Mouse (Mus musculus) limb, embryonic 14.5 days (tissue): ENCODE results near the gene Mars. TPM values are rescaled to one million over a fixed set of nuclear protein-coding genes. Genes with fewer than 3 reads are reported as not detected.

ENCODE experiments used
- ATAC-seq: fragments of 200-750 bp; cut with Nextera tagmentation; 2 replicates; pipeline ENCODE4 v1.8.0; 2017; ENCODE audit warnings: low read depth, moderate number of reproducible peaks, moderate TSS enrichment; ENCODE audit not compliant: low FRiP score
- DNase-seq: peaks from one replicate; pipeline ENCODE4 v3.0.0-alpha.2; 2015; ENCODE audit warnings: low spot score
- H3K27ac ChIP-seq: fragments of 300-500 bp; sonication (generic); replicated peaks from 2 replicates; pipeline ENCODE4 v1.5.1; 2014; ENCODE audit warnings: low read depth, mild to moderate bottlenecking, low read length, moderate library complexity, mixed read lengths
- H3K27me3 ChIP-seq: fragments of 300-500 bp; sonication (generic); 2 replicates; pipeline ENCODE4 v1.6.1; 2014; ENCODE audit warnings: low read length, mixed read lengths; ENCODE audit not compliant: control insufficient read depth, insufficient read depth
- H3K36me3 ChIP-seq: fragments of 300-500 bp; sonication (generic); 2 replicates; pipeline ENCODE4 v1.6.1; 2014; ENCODE audit warnings: mild to moderate bottlenecking, low read length, moderate library complexity, mixed read lengths; ENCODE audit not compliant: control insufficient read depth, insufficient read depth
- H3K4me1 ChIP-seq: fragments of 300-500 bp; sonication (generic); 2 replicates; pipeline ENCODE4 v1.6.1; 2014; ENCODE audit warnings: antibody characterized with exemption, low read length, mixed read lengths; ENCODE audit not compliant: control insufficient read depth, insufficient read depth
- H3K4me2 ChIP-seq: fragments of 300-500 bp; sonication (generic); replicated peaks from 2 replicates; pipeline ENCODE4 v1.6.1; 2014; ENCODE audit warnings: low read depth, mild to moderate bottlenecking, low read length, moderate library complexity; ENCODE audit not compliant: severe bottlenecking
- H3K4me3 ChIP-seq: fragments of 300-500 bp; sonication (generic); replicated peaks from 2 replicates; pipeline ENCODE4 v1.5.1; 2014; ENCODE audit warnings: low read length
- H3K9ac ChIP-seq: fragments of 300-500 bp; sonication (generic); 2 replicates; pipeline ENCODE4 v1.6.1; 2014; ENCODE audit warnings: mild to moderate bottlenecking, low read depth, low read length, moderate library complexity; ENCODE audit not compliant: severe bottlenecking
- H3K9me3 ChIP-seq: fragments of 300-500 bp; sonication (generic); 2 replicates; pipeline ENCODE4 v1.6.1; 2016; ENCODE audit warnings: low read length; ENCODE audit not compliant: control insufficient read depth
- POLR2A ChIP-seq: fragments of 200-500 bp; IDR thresholded peaks from 2 replicates; pipeline ENCODE4 v1.8.0; 2012; ENCODE audit warnings: inconsistent platforms, mild to moderate bottlenecking, moderate library complexity, borderline replicate concordance; ENCODE audit not compliant: insufficient read depth, insufficient read length; ENCODE audit errors: extremely low read depth
- WGBS: fragments of 180-500 bp; shearing (Covaris S2); extraction: QIAGEN DNeasy Blood & Tissue Kit; methylation state at CpG from one replicate; pipeline ENCODE4 v1.1.7; 2014; 5-methylcytosine and 5-hydroxymethylcytosine counted together
- polyA plus RNA-seq, 2 experiments: library from polyadenylated mRNA; depleted of rRNA in 1 of 2; stranded (reverse) in 1 of 2; unstranded in 1 of 2; fragments of >200 nt; fragmentation: Nextera tagmentation in 1 of 2; extraction: Ambion mirVana in 1 of 2; gene quantifications; 2 replicates each; pipeline versions ENCODE4 v1.2.1 to v1.2.3; 2012 to 2014

The Mars gene
- polyA plus RNA-seq, 2 experiments, result 79.8 to 114 TPM

GRCm38 (mm10) chr10:127327461-127328145 is 16.0 kb upstream of the Mars start:
- DNase-seq (no peak), ATAC-seq (no peak)
- H3K9me3 ChIP-seq, result no peaks in the 10 kb centered on the region
- TF ChIP-seq POLR2A, result no peak
- H3K27me3 ChIP-seq, result peaks cover 23% of the 10 kb centered on the region
- H3K9ac ChIP-seq, result no peak overlapping the region
- H3K4me1 ChIP-seq, result peaks cover 8% of the 10 kb centered on the region; the same call in 1 of the 2 replicates
- H3K4me2 ChIP-seq, result 0 out of 2 replicates have a peak overlapping the region, but pooled peaks have one; percentile 96
- H3K4me3 ChIP-seq, result peak overlapping the region; percentile 52; the same call in 1 of the 2 replicates
- WGBS, result 60% methylated on average over 18 of the region's 18 CpGs
- peaks cover 29% of the 10 kb centered on the region for H3K36me3 ChIP-seq
- H3K27ac ChIP-seq, result no peak overlapping the region

- Histone ChIP-seq H3K4me2 (peak overlapping the region; percentile 96), H3K36me3 (peaks cover 22% of the 10 kb centered on the region), H3K4me3 (peak overlapping the region; percentile 52), H3K9me3 (no peaks in the 10 kb centered on the region), H3K27me3 (peaks cover 23% of the 10 kb centered on the region), H3K9ac (peak overlapping the region; percentile 67), H3K4me1 (peaks cover 8% of the 10 kb centered on the region; the same call in 1 of the 2 replicates), H3K27ac (no peak overlapping the region)
- ATAC-seq, result no peak
- WGBS, result 6% methylated on average over 29 of the region's 29 CpGs
- no peak for DNase-seq
- TF ChIP-seq POLR2A, result no peak
Measured at GRCm38 (mm10) chr10:127326828-127327227, 15.2 kb upstream of the Mars start.

- peak overlapping the region; percentile 67 for H3K9ac ChIP-seq
- H3K27me3 ChIP-seq, result peaks cover 23% of the 10 kb centered on the region
- peak overlapping the region; percentile 96 for H3K4me2 ChIP-seq
- ATAC-seq, result 0 out of 2 replicates have a peak, but pooled peaks have one; percentile 14
- under 1% methylated on average over 48 of the region's 54 CpGs for WGBS
- H3K4me1 ChIP-seq, result peaks cover 8% of the 10 kb centered on the region; the same call in 1 of the 2 replicates
- H3K36me3 ChIP-seq, result peaks cover 16% of the 10 kb centered on the region
- no peak for DNase-seq
- no peaks in the 10 kb centered on the region for H3K9me3 ChIP-seq
- TF ChIP-seq POLR2A, result no peak
- H3K4me3 ChIP-seq, result peak overlapping the region; percentile 52
- H3K27ac ChIP-seq, result no peak overlapping the region
Measured at GRCm38 (mm10) chr10:127326017-127326801, 14.6 kb upstream of the Mars start.

GRCm38 (mm10) chr10:127325454-127326016 is 13.9 kb upstream of the Mars start:
- H3K4me1 ChIP-seq, result peaks cover 8% of the 10 kb centered on the region; the same call in 1 of the 2 replicates
- peak overlapping the region; percentile 52 for H3K4me3 ChIP-seq
- no peaks in the 10 kb centered on the region for H3K9me3 ChIP-seq
- 17% methylated on average over 14 of the region's 14 CpGs for WGBS
- H3K9ac ChIP-seq, result peak overlapping the region; percentile 67; the same call in 1 of the 2 replicates
- H3K27ac ChIP-seq, result no peak overlapping the region
- H3K36me3 ChIP-seq, result peaks cover 10% of the 10 kb centered on the region
- DNase-seq (no peak), ATAC-seq (no peak)
- H3K4me2 ChIP-seq, result peak overlapping the region; percentile 96
- no peak for TF ChIP-seq POLR2A
- H3K27me3 ChIP-seq, result peaks cover 23% of the 10 kb centered on the region

GRCm38 (mm10) chr10:127324495-127324894 is 12.9 kb upstream of the Mars start:
- no peak overlapping the region for H3K9ac ChIP-seq
- 5% methylated on average over 7 of the region's 7 CpGs for WGBS
- no peaks in the 10 kb centered on the region; the same call in 1 of the 2 replicates for H3K36me3 ChIP-seq
- TF ChIP-seq POLR2A, result no peak
- no peak overlapping the region for H3K4me3 ChIP-seq
- H3K4me1 ChIP-seq, result peaks cover 8% of the 10 kb centered on the region; the same call in 1 of the 2 replicates
- no peak for ATAC-seq
- peak; percentile 56 for DNase-seq
- H3K27me3 ChIP-seq, result peaks cover 23% of the 10 kb centered on the region
- H3K9me3 ChIP-seq, result no peaks in the 10 kb centered on the region
- no peak overlapping the region for H3K4me2 ChIP-seq
- no peak overlapping the region for H3K27ac ChIP-seq
